Mouse (Mus musculus): ENCODE data around the gene Slc25a24. TPM values are rescaled to one million over a fixed set of nuclear protein-coding genes. Genes with fewer than 3 reads are reported as not detected.

Gene Slc25a24
- total RNA-seq (2021): 1 to 10 TPM; 6.0 to 7.4 TPM
- long read RNA-seq, experiment 1, partial matches to known transcripts: 0 of 1 reads
- long read RNA-seq, experiment 1, other reads (novel, unspliced or antisense): 1 of 1 reads
- long read RNA-seq, experiment 2: 0 reads

DNA sequence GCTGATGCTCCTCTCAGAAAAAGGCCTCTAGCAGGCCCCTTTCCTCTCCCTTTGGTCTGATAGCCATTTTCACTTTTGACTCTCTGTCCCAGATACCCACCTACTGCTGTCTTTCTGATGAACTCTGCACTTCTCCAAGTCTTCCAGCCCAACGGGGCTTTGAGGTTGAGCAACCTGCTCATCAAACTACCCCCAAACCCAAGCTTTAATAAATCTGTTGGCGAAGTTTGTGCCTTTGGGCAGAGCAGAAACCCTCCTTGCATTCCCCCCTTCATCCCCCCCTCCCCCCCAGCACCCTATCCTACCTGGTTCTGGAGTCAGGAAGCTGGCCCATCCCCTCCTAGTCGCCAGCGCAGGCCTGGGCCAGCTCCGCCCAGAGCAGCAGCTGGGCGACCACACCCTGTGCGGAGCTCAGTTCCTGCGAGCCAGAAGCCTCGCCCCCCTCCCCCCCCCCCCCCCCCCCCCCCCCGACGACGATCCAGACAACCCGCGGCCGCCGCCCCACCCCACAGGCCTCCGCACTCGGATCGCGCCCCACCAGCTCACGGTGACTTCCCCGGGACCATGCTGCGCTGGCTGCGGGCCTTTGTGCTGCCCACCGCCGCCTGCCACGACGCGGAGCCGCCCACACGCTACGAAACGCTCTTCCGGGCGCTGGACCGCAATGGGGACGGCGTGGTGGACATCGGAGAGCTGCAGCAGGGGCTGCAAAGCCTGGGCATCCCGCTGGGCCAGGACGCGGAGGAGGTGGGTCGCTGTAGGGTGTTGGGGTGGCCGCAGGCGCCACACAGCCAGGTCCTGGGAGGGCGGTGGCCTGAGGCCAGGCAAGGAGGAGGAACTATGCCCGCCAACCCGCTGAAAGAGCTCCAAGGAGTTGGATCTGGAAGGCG, at the start of gene Slc25a24:
Slc25a24 (plus strand) TSS at position 509 of the 890 bp plus-strand sequence.
- DNase-seq: peak; percentile 35 to 72

DNA sequence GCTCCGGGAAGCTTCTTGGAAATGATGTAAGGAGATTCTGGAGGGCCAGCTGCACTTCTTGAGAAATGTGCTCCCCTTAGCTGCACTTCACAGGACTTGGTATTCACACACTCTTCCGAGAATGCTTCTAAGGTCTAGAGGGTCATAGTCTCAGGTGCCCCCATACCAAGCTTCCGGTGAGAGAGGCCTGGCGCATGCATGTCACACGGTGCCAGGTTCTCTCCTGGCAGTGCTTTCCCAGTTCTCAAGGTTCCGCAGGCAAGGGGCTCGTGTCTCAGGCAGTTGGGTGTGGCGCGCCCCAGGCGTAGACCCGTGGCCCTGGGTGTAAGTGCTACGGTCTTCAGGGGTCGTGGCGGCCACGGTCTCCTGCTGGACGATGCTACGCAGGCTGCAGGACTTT, 42.8 kb upstream of the Slc25a24 start, which contains the start of gene Slc25a54:
Slc25a54 (plus strand) TSS at position 301 of the 400 bp plus-strand sequence.
- DNase-seq: no peak

DNA sequence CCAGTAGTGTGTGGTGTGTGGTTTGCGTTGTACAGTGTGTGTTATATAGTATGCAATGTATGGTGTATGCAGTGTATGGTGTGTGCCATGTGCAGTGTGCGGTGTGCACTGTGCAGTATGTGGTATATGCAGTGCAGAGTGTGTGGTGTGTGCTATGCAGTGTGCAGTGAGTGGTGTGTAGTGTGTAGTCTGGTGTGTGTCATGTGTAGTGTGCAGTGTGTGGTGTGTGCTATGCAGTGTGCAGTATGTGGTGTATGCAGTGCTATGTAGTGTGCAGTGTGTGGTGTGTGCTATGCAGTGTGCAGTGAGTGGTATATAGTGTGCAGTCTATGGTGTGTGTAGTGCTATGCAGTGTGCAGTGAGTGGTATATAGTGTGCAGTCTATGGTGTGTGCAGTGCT, 38.5 kb upstream of the Slc25a24 start:
- DNase-seq: no peak

DNA sequence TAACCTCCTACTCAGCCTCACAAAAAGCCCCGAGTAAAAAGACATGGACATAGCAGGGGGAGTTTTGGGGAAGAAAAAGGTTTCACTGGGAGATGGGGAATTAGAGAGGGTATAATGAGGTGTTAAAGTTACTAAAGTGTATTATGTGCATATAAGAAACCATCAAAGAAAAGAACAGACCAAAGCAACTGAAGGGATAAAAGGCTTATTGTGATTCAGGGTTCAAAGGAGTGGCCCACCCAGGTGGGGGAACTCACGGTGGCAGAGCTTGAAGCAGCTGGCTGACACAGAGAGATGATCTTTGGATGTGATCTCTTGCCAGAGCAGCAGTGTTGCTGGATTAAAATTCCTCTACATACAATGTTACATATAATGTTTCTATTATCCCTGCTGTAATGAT, 34.5 kb upstream of the Slc25a24 start:
- no peak for DNase-seq

DNA sequence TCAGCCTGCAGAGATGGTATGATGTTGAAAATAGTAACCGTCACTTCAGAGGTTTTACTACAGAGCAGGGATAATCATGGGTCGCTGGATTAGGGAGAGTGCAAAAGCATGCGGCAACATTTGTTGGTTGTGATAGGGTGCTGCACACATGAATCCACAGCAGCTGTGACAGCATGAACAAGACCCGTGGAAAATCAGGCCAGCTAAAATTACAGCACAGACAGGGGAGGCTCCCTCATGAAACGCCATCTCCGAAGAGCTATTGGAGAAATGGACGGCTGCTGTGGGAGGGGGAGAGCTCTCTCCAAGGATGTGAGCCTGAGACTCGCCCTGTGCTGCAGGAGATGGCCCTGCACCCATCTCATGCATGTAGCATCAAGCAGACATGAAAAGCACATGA, 18.2 kb upstream of the Slc25a24 start:
- DNase-seq: no peak

DNA sequence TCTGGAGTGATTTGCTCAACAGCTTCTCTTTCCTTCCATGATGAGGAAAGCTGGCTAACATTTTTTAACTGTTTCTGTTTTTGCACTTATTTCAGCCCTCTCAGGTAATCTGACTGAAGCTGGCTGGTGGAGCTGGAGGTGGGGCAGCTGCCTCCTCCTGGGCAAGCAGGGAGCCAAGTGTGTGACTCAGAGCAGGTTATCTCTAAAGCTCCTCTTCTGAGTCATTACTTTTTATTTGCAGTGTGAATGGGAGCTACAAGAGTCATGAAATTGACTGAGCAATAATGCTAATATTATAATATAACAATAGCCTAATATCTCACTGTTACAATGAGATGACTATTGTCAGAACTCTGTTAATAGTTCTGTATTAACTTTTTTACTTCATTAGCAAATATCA, 5.8 kb upstream of the Slc25a24 start:
- DNase-seq: no peak

DNA sequence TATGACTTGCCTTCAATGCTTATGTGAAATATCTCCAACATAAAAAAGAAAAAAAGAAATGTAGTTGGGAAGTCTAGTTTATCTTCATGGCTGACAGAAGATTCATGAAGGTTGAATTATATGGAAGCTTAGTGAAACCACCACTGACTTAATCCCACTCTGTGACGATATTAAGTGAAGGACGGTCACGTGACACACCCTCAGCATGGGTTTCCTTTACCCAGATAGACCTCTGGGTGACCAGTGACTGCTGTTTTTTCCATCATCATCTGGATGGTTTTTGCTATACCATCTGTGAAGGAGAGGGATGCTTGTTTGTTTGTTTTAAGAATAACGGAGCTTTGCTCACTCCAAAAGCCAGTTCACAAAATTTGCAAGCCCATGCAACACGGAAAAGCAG, 3.4 kb upstream of the Slc25a24 start:
- DNase-seq: no peak

DNA sequence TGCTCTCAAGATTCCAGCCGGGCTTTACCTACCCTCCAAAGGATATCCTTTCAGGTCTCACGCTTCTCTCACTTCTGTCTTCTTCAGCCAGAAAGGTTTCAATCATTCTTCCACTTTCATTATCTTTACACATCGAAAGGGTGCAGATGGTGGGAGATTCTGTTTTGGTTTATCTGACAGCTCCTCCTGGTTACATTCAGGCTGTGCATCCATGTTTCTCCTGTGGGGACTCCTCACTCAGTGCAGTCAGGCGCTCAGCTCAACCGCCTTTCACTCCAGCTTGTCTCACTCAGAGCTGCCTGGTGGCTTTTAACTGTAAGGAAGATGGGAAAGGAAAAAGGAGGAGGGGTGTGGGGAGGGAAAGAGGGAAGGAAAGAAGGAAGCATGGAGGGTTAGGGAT, 3.0 kb upstream of the Slc25a24 start:
- no peak for DNase-seq

DNA sequence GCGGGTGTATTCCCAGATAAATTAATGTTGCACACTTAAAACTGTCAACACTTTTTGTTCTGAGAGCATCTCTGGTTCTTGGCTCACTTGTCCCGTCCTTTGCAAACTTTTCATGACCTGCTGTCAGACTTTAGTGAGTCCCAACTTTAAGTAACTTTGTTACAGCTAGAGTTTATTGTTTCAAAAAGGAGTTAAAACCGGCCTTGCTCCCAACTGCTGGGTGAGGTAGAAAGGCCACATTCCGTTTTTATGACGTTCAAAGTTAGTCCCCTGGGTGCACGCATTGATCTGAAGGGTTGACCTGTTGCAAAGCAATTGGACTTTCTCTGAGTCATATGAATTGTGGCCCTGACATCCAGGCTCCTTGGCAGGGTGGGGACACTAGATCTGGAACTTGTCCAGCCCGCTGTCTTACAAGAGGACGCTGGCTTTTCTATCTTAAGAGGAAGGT, 607 bp downstream of the Slc25a24 start:
- peak; percentile 73 to 76 for DNase-seq

DNA sequence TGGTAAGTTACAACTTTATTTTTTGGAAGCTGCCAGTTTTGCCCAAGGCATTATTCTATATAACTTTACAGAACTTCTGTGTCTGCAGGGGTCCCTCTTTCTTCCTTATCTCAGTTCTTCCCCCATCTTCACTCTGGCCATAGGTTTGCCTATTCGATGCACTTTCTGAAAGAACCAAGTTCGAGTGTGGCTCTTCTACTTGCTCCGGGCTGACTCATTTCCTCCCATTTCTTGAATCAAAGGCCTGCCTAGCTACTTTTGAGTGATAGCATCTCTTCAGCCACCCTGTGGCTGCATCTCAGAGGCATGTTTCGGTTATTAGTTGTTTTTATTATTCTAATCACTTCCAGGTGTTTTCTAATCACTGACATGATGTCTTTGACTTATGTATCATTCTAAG, 1.1 kb downstream of the Slc25a24 start:
- peak; percentile 20 to 33 for DNase-seq

DNA sequence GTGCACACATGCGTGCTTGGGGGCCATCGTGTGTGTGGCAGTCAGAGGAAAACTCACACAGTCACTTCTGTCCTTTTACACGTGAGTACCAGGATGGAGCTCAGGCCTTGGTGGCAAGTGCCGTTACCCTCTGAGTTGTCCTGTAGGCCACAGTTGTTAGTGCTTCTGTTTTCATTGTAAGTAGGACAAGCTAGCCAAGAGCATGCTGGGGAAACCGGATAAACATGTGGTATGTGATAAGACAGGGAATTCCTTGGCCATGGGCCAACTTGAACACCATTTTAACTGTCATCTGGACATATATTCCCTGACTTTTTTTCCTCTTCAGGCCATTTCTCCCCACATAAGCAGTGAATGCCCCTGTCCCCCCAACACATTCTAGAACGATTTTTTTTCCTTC, 2.6 kb downstream of the Slc25a24 start:
- DNase-seq: no peak

DNA sequence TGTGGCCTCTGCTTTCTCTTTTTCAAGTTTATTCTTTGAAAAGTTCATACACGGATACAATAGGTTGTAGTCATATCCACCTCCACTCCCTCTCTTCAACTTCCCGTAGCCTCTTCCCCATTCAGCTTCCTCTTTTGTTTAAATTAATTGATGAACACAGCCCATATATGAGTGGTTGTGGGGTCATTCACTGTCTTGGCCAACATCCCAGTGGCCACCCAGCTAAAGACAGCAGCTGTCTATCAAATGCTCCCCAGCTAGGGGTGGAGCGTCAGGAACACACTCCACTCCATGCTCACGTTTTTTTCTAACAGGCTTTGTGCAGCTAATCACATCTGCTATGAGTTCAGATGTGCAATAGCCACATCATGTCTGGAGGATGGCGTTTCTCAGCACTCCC, 6.8 kb downstream of the Slc25a24 start:
- DNase-seq: no peak

DNA sequence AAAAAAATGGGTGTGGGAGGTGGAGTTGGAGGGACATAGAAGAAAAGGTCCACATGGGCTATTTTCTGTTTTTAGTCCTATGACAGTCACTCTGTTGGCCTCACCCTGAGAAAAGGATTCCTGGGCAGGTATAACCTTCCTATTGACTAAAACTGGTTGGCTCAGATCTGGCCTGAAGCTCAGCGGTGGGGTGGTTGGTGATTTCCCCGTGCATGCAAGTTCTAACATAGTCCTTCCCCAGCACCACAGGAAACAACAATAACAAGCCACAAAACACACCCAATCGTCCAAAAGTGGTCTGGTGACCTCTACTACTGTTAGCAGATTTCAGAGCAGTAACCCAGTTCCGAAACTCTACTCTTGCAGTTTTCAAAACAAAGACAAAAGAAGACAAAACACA, 10.0 kb downstream of the Slc25a24 start:
- no peak for DNase-seq

DNA sequence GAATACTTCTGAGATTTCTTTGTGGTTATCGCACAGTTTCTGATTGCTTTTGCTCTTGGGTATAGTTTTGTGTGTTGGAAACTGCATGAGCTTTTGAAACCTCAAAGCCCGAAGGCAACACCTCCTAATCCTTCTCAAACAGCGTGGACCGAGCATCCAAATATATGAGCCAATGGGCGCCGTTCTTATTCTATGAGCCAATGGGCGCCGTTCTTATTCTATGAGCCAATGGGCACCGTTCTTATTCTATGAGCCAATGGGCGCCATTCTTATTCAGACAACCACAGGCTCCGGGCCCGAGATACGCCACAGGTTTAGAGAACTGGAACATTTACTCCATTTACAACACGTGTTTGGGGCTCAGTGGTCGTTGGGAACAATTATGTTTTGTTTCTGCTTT, 11.1 kb downstream of the Slc25a24 start:
- DNase-seq: no peak

DNA sequence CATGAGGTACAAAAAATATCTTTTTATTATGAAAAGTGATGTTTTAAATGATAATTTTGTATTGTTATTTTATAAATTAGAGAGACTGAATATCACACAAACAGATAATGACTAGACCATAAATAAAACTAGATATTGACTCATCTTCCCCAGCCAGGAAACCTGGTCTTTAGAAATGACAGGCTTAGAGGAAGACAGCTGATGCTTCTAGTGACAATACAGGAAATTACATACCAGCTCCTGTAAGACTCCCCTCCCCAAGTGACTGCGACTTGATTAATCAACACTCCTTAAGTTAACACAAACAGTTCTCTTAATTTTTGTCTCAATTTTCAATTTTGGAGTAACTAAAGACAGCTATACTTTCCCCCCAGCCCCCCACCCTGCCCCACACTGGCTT, 12.4 kb downstream of the Slc25a24 start:
- no peak for DNase-seq

DNA sequence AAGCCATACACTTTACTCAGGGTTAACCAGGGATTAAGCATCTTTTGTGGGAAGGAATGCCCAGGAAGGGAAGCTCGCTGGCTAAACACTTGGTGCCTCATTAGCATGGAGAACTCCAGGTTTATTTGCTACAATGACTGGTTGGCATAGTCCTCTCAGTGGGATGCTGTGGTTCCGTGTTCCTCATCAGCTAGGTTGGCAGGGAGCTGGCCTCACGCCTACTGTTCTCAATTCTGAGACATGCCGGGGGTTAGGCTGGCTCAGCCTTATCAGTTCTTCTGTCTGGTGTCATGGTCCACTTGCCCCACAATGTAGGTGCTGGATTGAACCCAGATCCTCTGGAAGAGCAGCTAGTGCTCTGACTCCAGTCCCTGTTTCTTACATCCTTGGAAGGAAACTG, 29.6 kb downstream of the Slc25a24 start:
- DNase-seq: no peak

DNA sequence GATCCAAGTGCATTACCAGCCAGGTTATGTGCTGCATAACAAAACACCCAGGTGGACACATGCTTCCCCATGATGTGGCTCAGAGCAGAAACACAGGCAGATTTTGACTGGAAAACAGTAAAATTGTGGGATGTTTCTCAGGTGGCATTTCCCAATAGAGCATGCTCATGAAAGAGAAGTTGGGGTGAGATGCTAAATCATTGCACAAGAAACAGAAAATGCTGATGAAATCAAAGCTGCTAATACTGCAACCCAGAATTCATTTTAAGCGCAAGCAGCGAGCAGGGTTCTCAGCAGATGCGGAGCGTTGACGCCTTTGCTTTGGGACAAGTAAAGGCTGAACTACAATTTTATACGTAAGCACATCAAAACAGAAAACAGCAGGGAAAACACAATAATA, 30.5 kb downstream of the Slc25a24 start:
- DNase-seq: no peak

DNA sequence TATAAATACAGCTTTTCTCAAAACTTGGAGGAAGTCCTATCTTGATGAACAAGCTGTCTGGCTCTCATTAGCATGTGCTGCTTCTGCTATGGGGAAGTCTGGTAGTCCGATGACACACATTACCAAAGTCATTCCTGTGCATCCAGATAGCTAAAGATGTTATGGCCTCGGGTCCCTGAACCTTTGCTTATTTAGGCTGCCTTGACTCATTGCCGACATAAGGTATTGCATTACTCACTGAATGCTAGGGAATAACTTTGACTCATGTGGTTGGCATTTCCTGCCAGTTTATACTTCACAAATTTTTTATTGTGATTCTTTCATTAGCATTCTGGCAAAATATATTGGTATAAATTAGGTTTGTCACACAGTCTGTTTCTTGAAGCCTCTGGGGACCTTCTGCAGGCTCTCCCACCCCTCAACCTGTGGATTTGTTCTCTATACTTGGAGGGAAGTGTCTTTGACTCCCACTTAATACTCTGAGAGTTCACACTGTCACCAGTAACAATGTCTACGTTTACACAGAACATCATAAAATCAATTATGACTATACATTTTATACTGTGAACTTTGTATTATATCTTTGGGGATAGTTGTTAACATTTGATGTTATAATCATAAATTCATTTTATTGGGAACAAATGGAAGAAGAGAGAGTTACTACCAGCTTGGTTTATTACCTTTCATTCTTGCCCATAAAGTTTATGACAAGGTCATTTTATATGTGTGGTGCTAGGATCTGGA, 33.1 kb downstream of the Slc25a24 start:
- no peak for DNase-seq

DNA sequence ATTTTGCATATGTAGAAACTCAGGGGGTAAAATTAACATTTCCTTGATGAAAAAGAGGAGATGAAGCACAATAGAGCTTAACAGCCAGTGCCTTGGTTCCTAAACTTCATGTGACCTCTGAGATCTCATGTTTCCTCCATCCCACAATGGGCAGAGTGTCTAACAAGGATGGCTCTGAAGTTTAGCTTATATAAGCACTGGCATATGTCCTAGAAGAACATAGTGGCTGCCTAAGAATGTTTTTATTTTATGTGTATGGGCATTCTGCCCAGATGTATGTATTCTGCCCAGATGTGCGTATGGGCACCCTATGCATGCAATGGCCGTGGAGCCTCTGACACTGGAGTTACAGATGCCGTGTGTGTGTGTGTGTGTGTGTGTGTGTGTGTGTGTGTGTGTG, 34.5 kb downstream of the Slc25a24 start:
- DNase-seq: no peak

DNA sequence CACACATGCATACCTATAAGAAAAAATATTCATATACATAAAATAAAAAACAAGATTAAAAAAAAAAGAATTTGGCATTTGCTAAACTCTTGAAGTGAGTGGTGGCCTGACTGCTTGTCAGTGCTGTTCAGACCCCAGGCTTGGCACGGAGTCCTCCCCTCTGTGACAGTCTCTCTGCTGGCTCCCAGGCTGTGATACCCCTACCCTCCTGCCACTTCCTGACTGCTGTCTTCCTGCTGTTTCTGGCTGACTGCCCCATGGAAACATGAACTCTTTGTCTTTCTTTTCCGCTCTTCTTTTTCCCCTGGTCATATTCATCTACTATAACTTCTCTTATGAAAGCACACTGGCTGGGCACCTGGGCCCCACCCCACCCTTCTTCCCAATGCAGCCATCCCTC, 41.1 kb downstream of the Slc25a24 start:
- DNase-seq: no peak

DNA sequence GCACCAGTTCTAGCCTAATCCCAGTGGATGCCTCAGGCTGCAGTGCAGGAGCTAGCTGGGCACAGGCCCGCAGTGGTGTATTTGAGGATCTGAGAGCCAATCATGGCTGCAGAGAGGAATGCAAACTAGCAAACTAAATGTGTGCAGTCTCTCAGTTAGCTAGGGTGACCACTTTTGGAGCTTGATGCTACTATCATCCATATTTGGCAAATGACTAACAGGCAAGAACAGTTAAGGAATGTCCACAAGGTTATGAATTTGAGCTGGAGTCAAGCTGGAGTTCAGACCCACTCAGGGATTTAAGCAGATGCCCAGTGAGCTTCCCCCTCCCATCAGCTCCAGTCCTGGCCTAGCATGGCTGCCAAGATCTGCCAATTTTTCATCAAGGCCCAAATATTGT, 41.7 kb downstream of the Slc25a24 start:
- no peak for DNase-seq

DNA sequence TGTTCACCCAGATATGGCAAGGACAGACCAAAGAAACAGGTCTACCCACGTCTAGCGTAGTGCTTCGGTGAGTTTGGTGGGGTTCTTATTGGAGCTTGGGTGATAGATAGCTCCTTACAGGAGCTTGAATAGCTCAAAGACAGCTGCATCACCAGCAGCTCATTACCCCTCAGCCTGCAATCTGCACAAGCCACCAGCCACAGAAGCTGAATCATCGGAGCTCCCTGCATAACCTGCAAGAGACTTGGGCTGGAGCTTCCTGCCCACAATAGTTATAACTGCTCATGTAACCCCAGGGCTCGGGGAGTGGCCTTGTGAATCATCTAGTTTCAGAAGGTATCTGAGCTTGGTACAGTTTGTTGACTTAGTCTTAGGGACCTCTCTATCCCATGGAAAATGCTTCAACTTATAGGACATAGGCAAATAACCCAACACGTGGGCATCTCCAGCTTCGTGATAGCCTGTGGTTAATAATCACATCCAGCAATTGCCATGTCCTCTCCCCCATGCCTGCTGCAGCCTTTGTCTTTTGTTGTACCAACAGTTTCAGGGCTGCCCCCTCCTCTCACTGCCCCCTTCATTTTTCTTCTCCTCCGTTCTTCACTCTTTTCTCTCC, 42.4 kb downstream of the Slc25a24 start:
- DNase-seq: no peak

DNA sequence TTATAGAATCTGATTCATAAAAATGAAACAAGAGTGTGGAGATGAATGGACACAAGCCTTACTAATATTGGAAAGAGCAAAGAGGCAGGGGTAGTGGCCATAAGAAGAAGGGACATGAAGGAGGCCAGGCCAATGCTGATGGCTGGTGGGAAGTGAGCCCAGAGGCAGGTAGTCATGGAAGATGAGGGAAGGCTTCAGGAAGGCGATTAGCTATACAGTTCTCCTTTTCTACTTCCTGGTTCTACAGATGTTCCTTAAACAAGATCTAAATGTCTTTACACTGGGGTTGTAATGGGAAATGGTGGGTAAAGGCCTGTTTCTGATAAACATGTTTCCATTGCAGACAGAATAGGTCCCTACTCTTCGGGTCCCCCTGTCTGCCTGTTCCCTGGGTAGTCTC, 46.2 kb downstream of the Slc25a24 start:
- no peak for DNase-seq

All from heart, adult 18-20 months (tissue).